Mouse (Mus musculus) telencephalon, adult 2 months (tissue): ENCODE data around the gene Gm11237.
A peak's percentile ranks its signal among the peaks of the same experiment; 100 is the strongest.
"Not testable (repeated sequence)": the region's sequence is repeated elsewhere in the genome, so short reads cannot be mapped to it uniquely, and the experiment has no call there.

Experiments
- DNase-seq: peaks from one replicate; pipeline ENCODE4 v3.0.0-alpha.2; 2011; ENCODE audit warnings: low read depth, low spot score

Gm11237 gene

DNA sequence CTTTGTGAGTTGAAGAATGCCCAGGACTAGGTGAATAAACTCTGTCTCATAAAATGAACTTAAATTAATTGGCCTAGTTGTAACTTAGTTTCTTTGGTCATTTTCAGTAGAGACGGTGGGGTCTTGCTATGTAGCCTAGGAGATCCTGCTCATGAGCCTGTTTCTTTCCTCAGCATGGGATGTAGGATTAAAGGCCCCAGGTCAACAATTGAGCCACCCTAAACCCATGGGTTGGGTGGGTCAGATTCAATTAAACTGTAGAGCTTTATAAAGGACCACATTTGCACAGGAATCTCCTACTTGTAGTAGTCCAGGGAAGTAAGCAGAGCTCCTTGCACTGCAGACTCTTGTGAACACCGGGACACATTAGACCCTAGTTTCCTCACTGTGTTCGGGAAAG is at the start of gene Gm11237:
Gene Gm11237 (plus strand): TSS at position 301 of the 400 bp plus-strand sequence.
- not testable (repeated sequence) for DNase-seq

DNA sequence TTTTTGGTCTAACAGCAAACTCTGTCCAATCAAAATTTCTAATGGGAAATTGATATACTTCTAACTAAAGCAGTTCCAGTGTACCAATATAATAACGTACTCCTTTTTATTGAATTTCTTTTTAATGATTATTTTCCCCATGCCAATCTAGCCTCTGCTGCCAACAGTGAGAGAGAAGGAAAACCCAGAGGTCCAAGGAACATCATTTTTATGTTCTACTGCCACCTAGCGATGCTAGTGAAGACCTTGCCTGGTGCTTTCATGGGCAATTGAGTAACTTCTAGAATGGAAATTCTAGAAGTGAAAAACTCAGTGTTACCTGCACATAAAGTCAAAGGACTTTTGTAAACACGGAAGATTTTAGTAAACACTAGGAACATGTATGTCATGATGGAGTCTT is 23.5 kb upstream of the Gm11237 start:
- peak; percentile 28 for DNase-seq

- not testable (repeated sequence) for DNase-seq
Measured at GRCm38 (mm10) chr4:73607581-73607980, 15.2 kb upstream of the Gm11237 start, which contains the start of gene Gm11238. Gene Gm11238 (plus strand): TSS chr4:73607881.

DNA sequence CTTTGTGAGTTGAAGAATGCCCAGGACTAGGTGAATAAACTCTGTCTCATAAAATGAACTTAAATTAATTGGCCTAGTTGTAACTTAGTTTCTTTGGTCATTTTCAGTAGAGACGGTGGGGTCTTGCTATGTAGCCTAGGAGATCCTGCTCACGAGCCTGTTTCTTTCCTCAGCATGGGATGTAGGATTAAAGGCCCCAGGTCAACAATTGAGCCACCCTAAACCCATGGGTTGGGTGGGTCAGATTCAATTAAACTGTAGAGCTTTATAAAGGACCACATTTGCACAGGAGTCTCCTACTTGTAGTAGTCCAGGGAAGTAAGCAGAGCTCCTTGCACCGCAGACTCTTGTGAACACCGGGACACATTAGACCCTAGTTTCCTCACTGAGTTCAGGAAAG is 15.0 kb downstream of the Gm11237 start, which contains the start of gene Gm11236:
Gene Gm11236 (plus strand): TSS at position 301 of the 400 bp plus-strand sequence.
- not testable (repeated sequence) for DNase-seq

GRCm38 (mm10) chr4:73661864-73662263 is 39.1 kb downstream of the Gm11237 start:
- DNase-seq = not testable (repeated sequence)

- DNase-seq = not testable (repeated sequence)
Measured at GRCm38 (mm10) chr4:73668054-73668453, 45.3 kb downstream of the Gm11237 start, which contains the start of gene Gm11239. Gene Gm11239 (plus strand): TSS chr4:73668354.
